Mouse (Mus musculus): ENCODE results near the gene Hivep3.

Gene Hivep3

GRCm38 (mm10) chr4:120120276-120120675 is 386.7 kb downstream of the Hivep3 start:
- H3K4me1 ChIP-seq (replicated peaks; ENCODE audit: low read depth, low read length) = no peaks in the 10 kb centered on the region
- H3K9me3 ChIP-seq (ENCODE audit: low read length) = no peaks in the 10 kb centered on the region

GRCm38 (mm10) chr4:120124656-120125055 is 391.1 kb downstream of the Hivep3 start:
- no peaks in the 10 kb centered on the region for H3K36me3 ChIP-seq (ENCODE audit: insufficient read depth, low read length)
- peaks cover 23% of the 10 kb centered on the region for H3K27me3 ChIP-seq (ENCODE audit: insufficient read depth, low read length)
- TF ChIP-seq CTCF (conservative IDR thresholded peaks at IDR 0.05; ENCODE audit: low read length) (no peak), POU5F1 (IDR thresholded peaks at IDR 0.05; ENCODE audit: borderline replicate concordance, low read length) (no peak), NANOG (IDR thresholded peaks at IDR 0.05; ENCODE audit: borderline replicate concordance, low read length) (no peak)
- H3K4me3 ChIP-seq (replicated peaks; ENCODE audit: low read length) = no peak overlapping the region
- no peaks in the 10 kb centered on the region for H3K4me1 ChIP-seq (replicated peaks; ENCODE audit: low read depth, low read length)
- H3K9me3 ChIP-seq (ENCODE audit: low read length) = no peaks in the 10 kb centered on the region

More at GRCm38 (mm10) chr4:120120276-120120675, 386.7 kb downstream of the Hivep3 start:
- H3K27me3 ChIP-seq (ENCODE audit: insufficient read depth, low read length) = peaks cover 25% of the 10 kb centered on the region
- no peak overlapping the region for H3K4me3 ChIP-seq (replicated peaks; ENCODE audit: low read length)
- peak; percentile 74 for TF ChIP-seq CTCF (conservative IDR thresholded peaks at IDR 0.05; ENCODE audit: low read length)
- no peak for TF ChIP-seq NANOG (IDR thresholded peaks at IDR 0.05; ENCODE audit: borderline replicate concordance, low read length)
- no peak for TF ChIP-seq POU5F1 (IDR thresholded peaks at IDR 0.05; ENCODE audit: borderline replicate concordance, low read length)
- no peaks in the 10 kb centered on the region for H3K36me3 ChIP-seq (ENCODE audit: insufficient read depth, low read length)

GRCm38 (mm10) chr4:120126047-120126446 is 392.5 kb downstream of the Hivep3 start:
- H3K4me1 ChIP-seq (replicated peaks; ENCODE audit: low read depth, low read length) = no peaks in the 10 kb centered on the region
- no peaks in the 10 kb centered on the region for H3K36me3 ChIP-seq (ENCODE audit: insufficient read depth, low read length)
- TF ChIP-seq NANOG (IDR thresholded peaks at IDR 0.05; ENCODE audit: borderline replicate concordance, low read length) = no peak
- TF ChIP-seq POU5F1 (IDR thresholded peaks at IDR 0.05; ENCODE audit: borderline replicate concordance, low read length) = no peak
- TF ChIP-seq CTCF (conservative IDR thresholded peaks at IDR 0.05; ENCODE audit: low read length) = no peak
- H3K4me3 ChIP-seq (replicated peaks; ENCODE audit: low read length) = no peak overlapping the region
- H3K27me3 ChIP-seq (ENCODE audit: insufficient read depth, low read length) = peaks cover 23% of the 10 kb centered on the region
- H3K9me3 ChIP-seq (ENCODE audit: low read length) = no peaks in the 10 kb centered on the region

- no peak for TF ChIP-seq CTCF (conservative IDR thresholded peaks at IDR 0.05; ENCODE audit: low read length)
- no peak for TF ChIP-seq NANOG (IDR thresholded peaks at IDR 0.05; ENCODE audit: borderline replicate concordance, low read length)
- TF ChIP-seq POU5F1 (IDR thresholded peaks at IDR 0.05; ENCODE audit: borderline replicate concordance, low read length) = no peak
- Histone ChIP-seq H3K9me3 (ENCODE audit: low read length) (no peaks in the 10 kb centered on the region), H3K36me3 (ENCODE audit: insufficient read depth, low read length) (no peaks in the 10 kb centered on the region), H3K4me3 (replicated peaks; ENCODE audit: low read length) (no peak overlapping the region), H3K27me3 (ENCODE audit: insufficient read depth, low read length) (peaks cover 24% of the 10 kb centered on the region), H3K4me1 (replicated peaks; ENCODE audit: low read depth, low read length) (peaks cover 7% of the 10 kb centered on the region)
Measured at GRCm38 (mm10) chr4:120127333-120127732, 393.7 kb downstream of the Hivep3 start.

- H3K9me3 ChIP-seq (ENCODE audit: low read length) = no peaks in the 10 kb centered on the region
- H3K36me3 ChIP-seq (ENCODE audit: insufficient read depth, low read length) = no peaks in the 10 kb centered on the region
- no peak overlapping the region for H3K4me3 ChIP-seq (replicated peaks; ENCODE audit: low read length)
- peaks cover 24% of the 10 kb centered on the region for H3K27me3 ChIP-seq (ENCODE audit: insufficient read depth, low read length)
- TF ChIP-seq POU5F1 (IDR thresholded peaks at IDR 0.05; ENCODE audit: borderline replicate concordance, low read length) = no peak
- TF ChIP-seq NANOG (IDR thresholded peaks at IDR 0.05; ENCODE audit: borderline replicate concordance, low read length) = no peak
- TF ChIP-seq CTCF (conservative IDR thresholded peaks at IDR 0.05; ENCODE audit: low read length) = no peak
- H3K4me1 ChIP-seq (replicated peaks; ENCODE audit: low read depth, low read length) = peaks cover 10% of the 10 kb centered on the region
Measured at GRCm38 (mm10) chr4:120128033-120128432, 394.4 kb downstream of the Hivep3 start.

GRCm38 (mm10) chr4:120129233-120129885 is 395.8 kb downstream of the Hivep3 start:
- Histone ChIP-seq H3K27me3 (ENCODE audit: insufficient read depth, low read length) (peaks cover 22% of the 10 kb centered on the region), H3K4me3 (replicated peaks; ENCODE audit: low read length) (no peak overlapping the region), H3K9me3 (ENCODE audit: low read length) (no peaks in the 10 kb centered on the region), H3K4me1 (replicated peaks; ENCODE audit: low read depth, low read length) (peaks cover 19% of the 10 kb centered on the region), H3K36me3 (ENCODE audit: insufficient read depth, low read length) (no peaks in the 10 kb centered on the region)
- no peak for TF ChIP-seq POU5F1 (IDR thresholded peaks at IDR 0.05; ENCODE audit: borderline replicate concordance, low read length)
- peak; percentile 76 for TF ChIP-seq CTCF (conservative IDR thresholded peaks at IDR 0.05; ENCODE audit: low read length)
- TF ChIP-seq NANOG (IDR thresholded peaks at IDR 0.05; ENCODE audit: borderline replicate concordance, low read length) = no peak

- no peak for TF ChIP-seq NANOG (IDR thresholded peaks at IDR 0.05; ENCODE audit: borderline replicate concordance, low read length)
- TF ChIP-seq CTCF (conservative IDR thresholded peaks at IDR 0.05; ENCODE audit: low read length) = no peak
- no peak for TF ChIP-seq POU5F1 (IDR thresholded peaks at IDR 0.05; ENCODE audit: borderline replicate concordance, low read length)
- Histone ChIP-seq H3K36me3 (ENCODE audit: insufficient read depth, low read length) (no peaks in the 10 kb centered on the region), H3K4me3 (replicated peaks; ENCODE audit: low read length) (no peak overlapping the region), H3K4me1 (replicated peaks; ENCODE audit: low read depth, low read length) (peaks cover 19% of the 10 kb centered on the region), H3K9me3 (ENCODE audit: low read length) (no peaks in the 10 kb centered on the region), H3K27me3 (ENCODE audit: insufficient read depth, low read length) (peaks cover 18% of the 10 kb centered on the region)
Measured at GRCm38 (mm10) chr4:120130926-120131325, 397.3 kb downstream of the Hivep3 start.

GRCm38 (mm10) chr4:120131441-120132220 is 398.0 kb downstream of the Hivep3 start:
- Histone ChIP-seq H3K4me3 (replicated peaks; ENCODE audit: low read length) (peak overlapping the region; percentile 59), H3K27me3 (ENCODE audit: insufficient read depth, low read length) (peaks cover 18% of the 10 kb centered on the region), H3K4me1 (replicated peaks; ENCODE audit: low read depth, low read length) (peaks cover 19% of the 10 kb centered on the region), H3K36me3 (ENCODE audit: insufficient read depth, low read length) (no peaks in the 10 kb centered on the region), H3K9me3 (ENCODE audit: low read length) (no peaks in the 10 kb centered on the region)
- TF ChIP-seq POU5F1 (IDR thresholded peaks at IDR 0.05; ENCODE audit: borderline replicate concordance, low read length) = no peak
- TF ChIP-seq NANOG (IDR thresholded peaks at IDR 0.05; ENCODE audit: borderline replicate concordance, low read length) = no peak
- no peak for TF ChIP-seq CTCF (conservative IDR thresholded peaks at IDR 0.05; ENCODE audit: low read length)
